Mouse (Mus musculus): ENCODE measurements around the gene Kcnt1. TPM values are rescaled to one million over a fixed set of nuclear protein-coding genes. Genes with fewer than 3 reads are reported as not detected.
"Not testable (repeated sequence)": the region's sequence is repeated elsewhere in the genome, so short reads cannot be mapped to it uniquely, and the experiment has no call there.

The Kcnt1 gene
- polyA plus RNA-seq (2016; fragmentation: Nextera tagmentation; extraction: Ambion mirVana) = 0.45 and 1.0 TPM in 2 replicates

DNA sequence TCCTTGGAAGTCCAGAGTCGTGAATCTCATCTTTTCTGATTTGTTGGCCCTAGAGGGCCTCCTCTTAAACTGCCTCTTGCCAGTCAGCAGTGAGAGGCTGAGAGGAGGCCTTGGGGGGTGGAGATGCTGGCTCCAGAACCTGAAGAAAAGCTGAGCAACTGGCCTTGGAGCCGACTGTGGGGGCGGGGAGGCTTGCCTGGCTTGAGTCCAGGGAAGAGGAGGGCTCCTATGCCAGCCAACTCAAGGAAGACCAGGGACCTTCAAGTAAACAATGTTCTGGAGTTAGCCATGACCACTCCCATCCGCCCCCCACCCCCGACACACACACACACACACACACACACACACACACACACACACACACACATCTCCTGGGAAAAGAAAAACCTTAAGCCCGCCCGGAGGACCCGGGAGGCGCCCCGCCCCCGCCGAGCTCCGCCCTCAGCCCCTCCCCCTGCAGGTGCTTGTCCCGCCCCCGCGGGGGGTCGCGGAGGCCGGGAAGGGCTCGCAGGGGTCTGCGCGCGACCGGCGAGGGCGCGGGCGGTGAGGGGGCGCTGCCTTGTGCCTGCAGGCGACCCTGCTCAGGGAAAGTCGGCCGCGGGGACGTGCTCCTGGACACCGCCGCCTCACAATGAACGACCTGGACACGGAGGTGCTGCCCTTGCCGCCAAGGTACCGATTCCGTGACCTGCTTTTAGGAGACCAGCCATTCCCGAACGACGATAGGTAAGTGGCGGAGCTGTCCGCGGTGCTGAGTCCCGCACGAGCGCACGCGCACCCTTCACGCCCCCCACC, at the start of gene Kcnt1:
Kcnt1 (plus strand) TSS at position 398 of the 795 bp plus-strand sequence.
- peaks cover 50% of the 10 kb centered on the region for H3K27me3 ChIP-seq (ENCODE audit: insufficient read depth, poor library complexity, severe bottlenecking)
- 1% methylated on average over 51 of the region's 53 CpGs for WGBS
- H3K9me3 ChIP-seq = no peaks in the 10 kb centered on the region
- peak within 1 kb of the TSS; percentile 62 for H3K27ac ChIP-seq
- peak within 1 kb of the TSS; percentile 71 for H3K4me3 ChIP-seq
- peak; percentile 44 for DNase-seq (ENCODE audit: low spot score)
- no peaks in the 10 kb centered on the region for H3K36me3 ChIP-seq
- H3K4me1 ChIP-seq (replicated peaks) = peaks cover 24% of the 10 kb centered on the region

DNA sequence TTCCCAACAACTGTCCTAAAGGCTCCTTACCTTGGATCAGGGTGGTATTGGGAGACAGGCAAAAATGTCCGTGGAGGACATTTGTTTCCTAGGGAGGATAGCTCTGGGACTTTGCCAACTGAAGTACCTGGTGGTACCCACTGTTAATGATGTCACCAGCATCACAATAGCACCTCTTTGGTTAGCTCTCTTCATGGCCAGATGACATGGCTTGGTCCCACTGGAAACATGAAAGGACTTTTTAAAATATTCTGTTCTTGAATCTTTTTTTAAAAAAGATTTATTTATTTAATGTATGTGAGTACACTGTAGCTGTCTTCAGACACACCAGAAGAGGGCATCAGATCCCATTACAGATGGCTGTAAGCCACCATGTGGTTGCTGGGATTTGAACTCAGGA, 47.8 kb upstream of the Kcnt1 start, which contains the start of gene Glt6d1:
Glt6d1 (minus strand) TSS at position 101 of the 400 bp plus-strand sequence.
- H3K4me1 ChIP-seq (replicated peaks); H3K27me3 ChIP-seq (ENCODE audit: insufficient read depth, poor library complexity, severe bottlenecking); DNase-seq (ENCODE audit: low spot score); H3K36me3 ChIP-seq; H3K27ac ChIP-seq; H3K9me3 ChIP-seq; H3K4me3 ChIP-seq: not testable (repeated sequence)
- WGBS = 82% methylated on average over 1 of the region's 1 CpGs

DNA sequence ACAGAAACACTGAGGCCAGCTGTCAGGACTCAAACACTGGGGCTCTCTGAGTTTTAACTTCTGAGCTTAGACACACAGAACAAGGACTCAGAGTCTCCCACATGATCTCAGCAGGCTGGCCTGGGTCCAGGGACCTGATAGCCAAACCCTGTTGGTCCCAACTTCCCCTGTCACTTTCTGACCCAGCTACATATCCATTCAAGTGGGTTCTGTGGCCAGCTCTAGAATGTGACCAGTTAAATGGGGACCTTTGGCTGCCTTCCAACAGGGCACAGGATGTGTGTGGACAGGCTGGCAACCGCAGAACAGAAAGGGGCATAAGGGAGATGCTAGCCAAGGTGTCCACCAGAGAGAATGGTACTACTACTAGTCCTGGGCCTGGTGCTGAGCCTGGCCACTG, 40.7 kb upstream of the Kcnt1 start, which contains the start of gene Lcn9:
Lcn9 (plus strand) TSS at position 348 of the 400 bp plus-strand sequence.
- no peak within 1 kb of the TSS for H3K4me3 ChIP-seq
- WGBS = 92% methylated on average over 1 of the region's 1 CpGs
- no peak for DNase-seq (ENCODE audit: low spot score)

DNA sequence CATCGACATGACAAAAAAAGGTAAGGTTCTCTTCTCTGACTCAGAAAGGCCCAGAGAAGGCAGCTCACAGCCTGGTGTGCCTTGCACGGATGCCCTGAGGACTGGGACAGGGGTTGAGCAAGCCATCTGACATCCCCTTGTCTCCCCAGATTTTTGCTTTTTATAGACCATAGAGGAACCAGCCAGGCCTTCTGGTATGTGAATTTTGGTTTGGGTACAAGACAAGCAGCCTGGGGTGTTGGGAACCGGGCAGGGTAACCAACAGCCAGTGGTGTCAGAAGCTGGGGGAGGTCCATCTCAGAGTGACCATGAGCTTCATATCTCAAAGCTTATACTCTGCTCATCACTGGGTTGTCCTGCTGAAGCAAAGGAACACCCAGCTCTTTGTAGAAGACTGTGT, 38.8 kb upstream of the Kcnt1 start:
- H3K36me3 ChIP-seq = no peaks in the 10 kb centered on the region
- H3K27me3 ChIP-seq (ENCODE audit: insufficient read depth, poor library complexity, severe bottlenecking) = no peaks in the 10 kb centered on the region
- WGBS = 86% methylated on average over 3 of the region's 3 CpGs
- no peaks in the 10 kb centered on the region for H3K4me1 ChIP-seq (replicated peaks)
- H3K9me3 ChIP-seq = no peaks in the 10 kb centered on the region
- no peak for DNase-seq (ENCODE audit: low spot score)
- no peak overlapping the region for H3K27ac ChIP-seq
- H3K4me3 ChIP-seq = no peak overlapping the region

More for the DNA sequence above, 40.7 kb upstream of the Kcnt1 start, which contains the start of gene Lcn9:
- 0 out of 2 replicates have a peak, but pooled peaks cover 1% of the 10 kb centered on the region for H3K27me3 ChIP-seq (ENCODE audit: insufficient read depth, poor library complexity, severe bottlenecking)
- H3K36me3 ChIP-seq = no peaks in the 10 kb centered on the region
- no peaks in the 10 kb centered on the region for H3K9me3 ChIP-seq
- no peaks in the 10 kb centered on the region for H3K4me1 ChIP-seq (replicated peaks)
- H3K27ac ChIP-seq = no peak within 1 kb of the TSS

DNA sequence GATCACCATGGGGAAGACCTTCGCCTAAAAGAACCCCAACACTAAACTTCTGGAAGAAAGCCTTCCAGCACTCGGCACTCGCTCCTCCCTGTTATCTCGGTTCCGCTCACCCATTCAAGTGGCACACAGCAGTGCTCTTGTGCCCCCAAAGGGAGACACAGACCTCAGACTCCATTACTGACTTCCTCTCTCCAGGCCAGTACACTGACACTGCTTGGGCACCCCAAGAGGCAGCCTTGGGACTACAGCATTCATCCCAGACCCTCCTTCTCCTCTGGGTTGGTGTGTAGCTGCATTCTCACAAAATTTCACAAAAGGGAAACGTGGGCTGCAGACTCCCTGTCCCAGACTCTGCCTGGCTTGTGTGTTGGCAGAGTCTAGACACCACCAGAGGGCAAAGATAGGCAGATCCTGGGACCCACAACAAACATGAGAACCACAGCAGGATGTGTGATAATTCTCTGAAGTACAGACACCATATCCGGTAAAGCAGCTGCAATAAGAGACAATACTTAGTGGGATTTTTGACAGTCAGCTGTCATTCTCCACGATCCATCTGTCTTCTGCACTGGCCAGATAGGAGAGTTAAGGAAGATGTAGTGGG, 35.1 kb upstream of the Kcnt1 start:
- DNase-seq (ENCODE audit: low spot score) = no peak
- Histone ChIP-seq H3K27ac (no peak overlapping the region), H3K4me3 (no peak overlapping the region), H3K27me3 (ENCODE audit: insufficient read depth, poor library complexity, severe bottlenecking) (no peaks in the 10 kb centered on the region), H3K36me3 (no peaks in the 10 kb centered on the region), H3K4me1 (replicated peaks) (no peaks in the 10 kb centered on the region), H3K9me3 (no peaks in the 10 kb centered on the region)
- WGBS = 79% methylated on average over 8 of the region's 8 CpGs

DNA sequence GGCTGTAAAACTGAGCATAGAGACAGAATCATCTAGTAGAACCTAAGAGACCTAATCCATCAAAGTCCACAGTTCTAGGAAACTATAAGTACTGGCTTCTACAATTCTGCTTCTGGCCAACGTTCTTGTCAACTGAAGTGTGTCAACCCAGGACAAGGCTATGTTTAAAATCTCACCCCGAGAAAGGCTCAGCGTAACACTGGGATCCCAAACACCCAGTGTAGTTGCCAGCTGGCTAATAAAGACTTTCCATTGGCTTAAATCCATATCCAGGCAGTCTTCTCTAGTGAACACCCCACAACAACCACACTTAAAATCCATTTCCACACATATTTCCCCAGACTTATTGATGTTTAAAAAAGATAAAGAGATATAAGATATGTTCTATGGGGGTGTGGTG, 32.7 kb upstream of the Kcnt1 start:
- no peak overlapping the region for H3K27ac ChIP-seq
- no peaks in the 10 kb centered on the region for H3K36me3 ChIP-seq
- WGBS = 89% methylated on average over 3 of the region's 3 CpGs
- no peaks in the 10 kb centered on the region for H3K9me3 ChIP-seq
- no peaks in the 10 kb centered on the region for H3K27me3 ChIP-seq (ENCODE audit: insufficient read depth, poor library complexity, severe bottlenecking)
- H3K4me3 ChIP-seq = no peak overlapping the region
- no peaks in the 10 kb centered on the region for H3K4me1 ChIP-seq (replicated peaks)
- DNase-seq (ENCODE audit: low spot score) = no peak

DNA sequence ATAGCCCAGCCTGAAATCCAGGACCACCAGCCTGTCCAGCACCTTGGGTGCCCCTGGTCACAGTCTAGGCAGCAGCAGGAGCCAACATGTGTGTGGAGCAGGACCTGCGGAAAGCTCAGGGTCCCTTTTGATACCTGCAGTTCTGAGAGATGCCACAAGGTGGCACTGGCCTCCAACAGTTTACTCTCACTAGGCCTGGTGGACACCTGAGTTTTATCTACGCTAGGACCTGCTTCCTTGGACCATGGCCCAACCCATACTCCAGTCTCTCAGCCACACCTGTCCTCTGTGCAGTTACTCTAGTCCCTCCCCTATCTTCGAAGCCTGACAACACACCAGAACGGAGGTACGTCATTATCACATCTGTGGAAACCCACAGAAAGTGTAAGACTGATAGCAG, 27.2 kb upstream of the Kcnt1 start:
- H3K27ac ChIP-seq = no peak overlapping the region
- no peaks in the 10 kb centered on the region for H3K9me3 ChIP-seq
- H3K4me1 ChIP-seq (replicated peaks) = no peaks in the 10 kb centered on the region
- no peaks in the 10 kb centered on the region for H3K36me3 ChIP-seq
- no peak overlapping the region for H3K4me3 ChIP-seq
- 53% methylated on average over 5 of the region's 5 CpGs for WGBS
- peak; percentile 70 for DNase-seq (ENCODE audit: low spot score)
- no peaks in the 10 kb centered on the region for H3K27me3 ChIP-seq (ENCODE audit: insufficient read depth, poor library complexity, severe bottlenecking)

DNA sequence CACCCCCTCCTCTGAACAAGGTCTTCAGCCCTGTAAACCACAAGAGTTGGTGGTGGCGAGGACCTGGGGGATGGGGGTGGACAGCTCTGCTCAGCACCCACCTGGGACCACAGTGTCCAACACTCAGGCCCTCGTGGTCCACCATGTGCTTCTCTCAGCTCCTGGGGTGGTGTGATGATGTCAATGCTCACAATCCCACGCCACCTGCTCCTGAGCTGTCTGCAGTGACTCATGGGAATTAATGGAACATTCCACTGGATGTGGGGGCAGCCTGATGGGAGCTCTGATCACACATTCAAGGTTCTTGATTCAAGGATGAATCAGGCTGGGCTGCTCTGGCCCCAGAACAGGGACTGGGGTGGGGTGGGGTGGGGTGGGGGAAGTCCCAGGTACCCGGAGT, 21.4 kb upstream of the Kcnt1 start:
- no peak overlapping the region for H3K4me3 ChIP-seq
- H3K9me3 ChIP-seq = no peaks in the 10 kb centered on the region
- no peaks in the 10 kb centered on the region for H3K36me3 ChIP-seq
- H3K27ac ChIP-seq = no peak overlapping the region
- no peak for DNase-seq (ENCODE audit: low spot score)
- H3K27me3 ChIP-seq (ENCODE audit: insufficient read depth, poor library complexity, severe bottlenecking) = no peaks in the 10 kb centered on the region
- 71% methylated on average over 4 of the region's 4 CpGs for WGBS
- H3K4me1 ChIP-seq (replicated peaks) = no peaks in the 10 kb centered on the region; the same call in 1 of the 2 replicates

DNA sequence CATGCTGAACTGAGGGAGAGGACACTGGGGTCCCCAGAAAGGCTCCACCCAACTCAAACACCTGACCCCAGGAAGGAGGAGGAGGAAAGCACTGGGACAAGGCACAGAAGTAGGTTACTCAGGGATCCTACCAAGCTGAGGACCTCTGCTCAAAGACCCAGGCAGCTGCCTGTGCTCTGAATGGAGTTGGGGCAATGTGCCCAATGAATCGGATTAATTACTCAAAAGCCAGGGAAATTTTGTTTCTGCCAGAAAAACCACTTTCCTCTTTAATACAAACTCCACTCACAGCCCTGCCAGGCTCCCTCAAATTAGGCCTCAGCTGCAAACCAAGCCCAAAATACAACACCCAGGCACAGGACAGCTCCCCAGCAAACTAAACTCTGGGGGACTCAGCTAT, 20.8 kb upstream of the Kcnt1 start:
- no peak for DNase-seq (ENCODE audit: low spot score)

DNA sequence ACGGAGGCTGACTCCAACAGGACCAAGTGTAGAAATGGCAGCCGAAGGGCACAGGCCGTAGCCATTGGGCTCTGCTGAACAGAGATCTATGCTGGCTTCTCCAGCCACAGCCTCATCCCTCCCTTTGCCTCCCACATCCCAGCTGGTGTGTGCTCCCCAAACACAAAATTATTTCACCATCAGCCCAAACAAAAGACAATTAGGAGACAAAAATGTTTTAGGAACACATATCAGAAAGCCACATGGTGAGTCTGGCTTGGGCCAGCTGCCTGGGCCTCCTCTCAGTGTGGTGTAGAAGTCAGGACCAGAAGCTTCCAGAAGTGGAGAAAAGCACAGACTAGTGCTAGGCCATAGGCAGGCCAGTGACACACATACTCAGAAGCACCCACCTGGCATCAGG, 19.4 kb upstream of the Kcnt1 start:
- no peak overlapping the region for H3K4me3 ChIP-seq

More for the DNA sequence above, 20.8 kb upstream of the Kcnt1 start:
- no peaks in the 10 kb centered on the region for H3K36me3 ChIP-seq
- no peak overlapping the region for H3K4me3 ChIP-seq
- no peak overlapping the region for H3K27ac ChIP-seq
- H3K9me3 ChIP-seq = no peaks in the 10 kb centered on the region
- H3K4me1 ChIP-seq (replicated peaks) = no peaks in the 10 kb centered on the region; the same call in 1 of the 2 replicates
- 70% methylated on average over 1 of the region's 1 CpGs for WGBS
- H3K27me3 ChIP-seq (ENCODE audit: insufficient read depth, poor library complexity, severe bottlenecking) = no peaks in the 10 kb centered on the region

DNA sequence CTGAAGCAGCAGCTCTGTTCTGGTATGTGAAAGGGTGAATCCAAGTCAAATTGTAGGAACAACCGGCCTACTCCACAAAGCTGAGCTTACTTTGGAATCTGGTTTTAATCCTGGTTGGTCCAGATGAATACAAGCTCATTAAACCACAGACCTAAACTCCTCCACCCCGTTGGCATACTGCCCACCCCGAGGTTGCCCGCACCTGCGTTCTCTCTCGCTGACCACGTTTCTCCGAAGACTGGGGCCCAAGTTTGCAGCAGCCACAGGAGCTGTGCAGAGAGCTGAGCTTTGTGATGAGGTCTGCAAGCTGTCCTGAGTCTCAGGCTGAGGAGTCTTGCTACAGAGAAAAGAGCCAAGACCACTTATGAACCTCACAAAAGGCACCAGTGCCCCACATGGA, 17.0 kb upstream of the Kcnt1 start:
- DNase-seq (ENCODE audit: low spot score) = no peak
- Histone ChIP-seq H3K27me3 (ENCODE audit: insufficient read depth, poor library complexity, severe bottlenecking) (no peaks in the 10 kb centered on the region), H3K9me3 (no peaks in the 10 kb centered on the region), H3K4me1 (replicated peaks) (no peaks in the 10 kb centered on the region; the same call in none of the 2 replicates), H3K4me3 (no peak overlapping the region), H3K36me3 (no peaks in the 10 kb centered on the region), H3K27ac (no peak overlapping the region)
- WGBS = 90% methylated on average over 8 of the region's 8 CpGs

More for the DNA sequence above, 19.4 kb upstream of the Kcnt1 start:
- Histone ChIP-seq H3K9me3 (no peaks in the 10 kb centered on the region), H3K36me3 (no peaks in the 10 kb centered on the region), H3K27ac (no peak overlapping the region), H3K27me3 (ENCODE audit: insufficient read depth, poor library complexity, severe bottlenecking) (no peaks in the 10 kb centered on the region), H3K4me1 (replicated peaks) (no peaks in the 10 kb centered on the region; the same call in 1 of the 2 replicates)
- DNase-seq (ENCODE audit: low spot score) = no peak
- WGBS = 86% methylated on average over 3 of the region's 3 CpGs

DNA sequence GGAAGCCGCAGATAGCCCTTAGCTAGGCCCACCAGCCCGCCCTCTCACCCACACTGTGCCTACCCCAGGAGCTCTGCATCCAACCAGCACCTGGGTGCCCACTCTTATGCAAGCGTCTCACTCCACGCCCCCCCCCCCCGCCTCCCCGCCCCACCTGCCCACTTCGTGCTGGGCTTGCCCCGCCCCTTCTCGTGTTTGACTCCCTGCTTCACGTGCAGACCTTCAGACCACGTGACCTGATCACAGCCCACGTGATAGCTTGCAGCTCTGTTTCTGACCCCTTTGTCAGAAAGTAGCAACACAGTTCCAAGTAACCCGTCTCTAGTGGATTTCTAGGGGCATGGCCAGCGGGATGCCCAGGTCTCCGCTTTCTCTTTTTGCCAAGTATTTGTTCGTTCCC, 16.3 kb upstream of the Kcnt1 start, which contains the start of gene Sohlh1:
Sohlh1 (minus strand) TSS at position 23 of the 400 bp plus-strand sequence.
- no peaks in the 10 kb centered on the region for H3K9me3 ChIP-seq
- DNase-seq (ENCODE audit: low spot score) = no peak
- WGBS = 87% methylated on average over 16 of the region's 16 CpGs
- H3K27ac ChIP-seq = no peak within 1 kb of the TSS
- H3K4me1 ChIP-seq (replicated peaks) = no peaks in the 10 kb centered on the region; the same call in none of the 2 replicates
- H3K36me3 ChIP-seq = no peaks in the 10 kb centered on the region
- H3K27me3 ChIP-seq (ENCODE audit: insufficient read depth, poor library complexity, severe bottlenecking) = no peaks in the 10 kb centered on the region
- H3K4me3 ChIP-seq = no peak within 1 kb of the TSS

DNA sequence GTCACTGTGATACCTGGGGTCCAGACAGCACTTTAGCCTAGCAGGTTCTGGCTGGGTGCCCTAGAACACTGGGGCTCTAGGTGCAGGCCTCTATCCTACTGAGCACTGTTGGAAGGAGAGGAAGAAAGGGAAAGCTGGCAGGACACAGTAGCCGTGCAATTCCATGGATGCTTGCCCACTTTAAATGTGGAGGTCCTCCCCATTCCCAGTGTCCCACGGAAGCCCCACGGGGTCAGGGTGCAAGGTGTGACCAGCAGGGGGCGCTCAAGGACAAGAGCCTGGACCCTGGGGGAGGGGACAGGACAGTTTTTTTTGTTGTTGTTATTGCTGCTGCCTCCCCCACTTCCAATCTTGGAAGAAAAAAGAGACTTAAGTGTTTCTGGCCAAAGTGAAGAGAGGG, 13.2 kb upstream of the Kcnt1 start:
- Histone ChIP-seq H3K36me3 (no peaks in the 10 kb centered on the region), H3K9me3 (no peaks in the 10 kb centered on the region), H3K27ac (no peak overlapping the region), H3K4me1 (replicated peaks) (no peaks in the 10 kb centered on the region; the same call in 1 of the 2 replicates), H3K27me3 (ENCODE audit: insufficient read depth, poor library complexity, severe bottlenecking) (no peaks in the 10 kb centered on the region), H3K4me3 (no peak overlapping the region)
- WGBS = 11% methylated on average over 4 of the region's 4 CpGs
- DNase-seq (ENCODE audit: low spot score) = peak; percentile 46
